Comparison of ENCODE assay signal across 23 mouse cellular contexts in the genomic region with DNA sequence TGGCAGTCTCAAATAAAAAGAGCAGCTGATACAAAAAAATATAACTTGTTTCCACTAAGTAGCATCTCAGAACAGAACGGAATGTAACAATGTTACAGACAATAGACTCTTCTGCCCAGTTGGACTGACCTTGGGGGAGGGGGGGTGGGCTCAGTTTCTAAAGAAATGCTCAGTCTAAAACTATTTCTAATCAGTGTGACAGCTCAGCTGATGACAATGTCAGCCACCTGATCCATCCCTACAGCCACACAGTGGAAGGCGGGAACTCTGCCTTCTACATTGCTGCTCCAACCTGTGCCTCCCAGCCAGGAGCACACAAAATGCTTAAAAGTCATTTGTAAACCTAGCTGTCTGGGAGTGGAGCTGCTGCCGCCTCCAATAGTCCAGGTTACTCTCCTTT. TPM values are rescaled to one million over a fixed set of nuclear protein-coding genes. Genes with fewer than 3 reads are reported as not detected.
DNase-seq lines count a peak whose midpoint lies in the region; ATAC-seq and TF ChIP-seq lines count a peak whose summit lies in the region.
"Had no signal": no experiment of that assay in that cellular context is flagged by ENCODE, and none has a peak within 500 bp of the region (broad histone marks: within the 10 kb centered on the region; RNA-seq: fewer than 3 reads in every experiment).

No protein-coding gene starts in this region.

- no peak overlapping the region for H3K4me3 ChIP-seq in forebrain, embryonic 14.5 days (ENCODE audit: low read depth, low read length)
- no peak overlapping the region for H3K4me3 ChIP-seq in hindbrain, postnatal 0 days (ENCODE audit: low read length)
- peak overlapping the region; percentile 38; the same call in 1 of the 2 replicates for H3K4me3 ChIP-seq in neural tube, embryonic 15.5 days (replicated peaks)
- H3K4me3 ChIP-seq in intestine, embryonic 16.5 days (ENCODE audit: low read length), result no peak overlapping the region
- H3K4me3 ChIP-seq: embryonic facial prominence, embryonic 15.5 days; heart, adult 2 months; limb, embryonic 15.5 days had no signal

- H3K4me1 ChIP-seq in forebrain, embryonic 14.5 days (ENCODE audit: control insufficient read depth, insufficient read depth, low read length), result no peaks in the 10 kb centered on the region
- no peaks in the 10 kb centered on the region for H3K4me1 ChIP-seq in hindbrain, postnatal 0 days (ENCODE audit: insufficient read depth, low read length)
- peaks cover 25% of the 10 kb centered on the region for H3K4me1 ChIP-seq in neural tube, embryonic 15.5 days
- no peaks in the 10 kb centered on the region for H3K4me1 ChIP-seq in intestine, embryonic 16.5 days (ENCODE audit: control insufficient read depth, insufficient read depth, low read length)

- H3K9ac ChIP-seq in forebrain, embryonic 14.5 days (ENCODE audit: low read length), result peak overlapping the region; percentile 62
- no peak overlapping the region for H3K9ac ChIP-seq in hindbrain, postnatal 0 days (replicated peaks; ENCODE audit: low read length)
- no peak overlapping the region for H3K9ac ChIP-seq in neural tube, embryonic 15.5 days (replicated peaks)
- H3K9ac ChIP-seq in intestine, embryonic 16.5 days (ENCODE audit: low read depth, low read length), result no peak overlapping the region
- H3K9ac ChIP-seq: embryonic facial prominence, embryonic 15.5 days; limb, embryonic 15.5 days; liver, postnatal 0 days had no signal

- WGBS in forebrain, embryonic 14.5 days, result 53% methylated on average over 3 of the region's 3 CpGs
- WGBS in hindbrain, postnatal 0 days, result 19% methylated on average over 3 of the region's 3 CpGs
- WGBS in neural tube, embryonic 15.5 days, result 23% methylated on average over 3 of the region's 3 CpGs
- WGBS in intestine, embryonic 16.5 days, result 53% methylated on average over 3 of the region's 3 CpGs

- no peak for TF ChIP-seq CTCF in hindbrain, postnatal 0 days (IDR thresholded peaks at IDR 0.05; ENCODE audit: low read depth)

- peak overlapping the region; percentile 60 for H3K4me2 ChIP-seq in forebrain, embryonic 14.5 days (ENCODE audit: low read length)
- H3K4me2 ChIP-seq in hindbrain, postnatal 0 days (ENCODE audit: low read depth, low read length), result peak overlapping the region; percentile 65; the same call in 1 of the 2 replicates
- peak overlapping the region; percentile 75 for H3K4me2 ChIP-seq in neural tube, embryonic 15.5 days
- H3K4me2 ChIP-seq in intestine, embryonic 16.5 days (ENCODE audit: low read depth, low read length), result no peak overlapping the region
- H3K4me2 ChIP-seq: embryonic facial prominence, embryonic 15.5 days; limb, embryonic 15.5 days had no signal

- no peaks in the 10 kb centered on the region for H3K9me3 ChIP-seq in forebrain, embryonic 14.5 days (replicated peaks; ENCODE audit: control insufficient read depth, low read length)
- H3K9me3 ChIP-seq in hindbrain, postnatal 0 days (ENCODE audit: low read length), result no peaks in the 10 kb centered on the region
- no peaks in the 10 kb centered on the region for H3K9me3 ChIP-seq in neural tube, embryonic 15.5 days (replicated peaks)
- no peaks in the 10 kb centered on the region for H3K9me3 ChIP-seq in intestine, embryonic 16.5 days (ENCODE audit: control insufficient read depth, low read length)
- H3K9me3 ChIP-seq: embryonic facial prominence, embryonic 15.5 days; limb, embryonic 15.5 days had no signal

- peak; percentile 39 for DNase-seq in embryo, embryonic 10 days (ENCODE audit: low spot score)
- no peak for DNase-seq in embryo, embryonic 11 days
- no peak for DNase-seq in forebrain, embryonic 14.5 days (ENCODE audit: low spot score)
- DNase-seq in hindbrain, postnatal 0 days (ENCODE audit: low spot score), result peak; percentile 33
- no peak for DNase-seq in spleen, adult 18-20 months
- no peak for DNase-seq in adrenal gland, adult 18-20 months (ENCODE audit: low spot score in 2 of 2)
- DNase-seq: cerebellum, adult 18-20 months; gastrocnemius, postnatal 10 days; heart, adult 2 months; liver, postnatal 0 days; lung, postnatal 36 days; right cerebral cortex, postnatal 25 days had no signal

- H3K36me3 ChIP-seq in forebrain, embryonic 14.5 days (ENCODE audit: control insufficient read depth, insufficient read depth, low read length), result peaks cover 21% of the 10 kb centered on the region
- H3K36me3 ChIP-seq in hindbrain, postnatal 0 days (ENCODE audit: insufficient read depth, low read length), result no peaks in the 10 kb centered on the region; the same call in 1 of the 2 replicates
- peaks cover 8% of the 10 kb centered on the region for H3K36me3 ChIP-seq in neural tube, embryonic 15.5 days
- no peaks in the 10 kb centered on the region for H3K36me3 ChIP-seq in intestine, embryonic 16.5 days (ENCODE audit: control insufficient read depth, insufficient read depth, low read length)

- ATAC-seq in forebrain, embryonic 14.5 days, result no peak
- ATAC-seq in hindbrain, postnatal 0 days, result no peak
- ATAC-seq in neural tube, embryonic 15.5 days (ENCODE audit: low FRiP score), result no peak
- ATAC-seq in intestine, embryonic 16.5 days, result no peak
- ATAC-seq: activated CD4-positive, CD25-positive, alpha-beta regulatory T cell, adult 4 months; liver, postnatal 0 days had no signal

- no peak overlapping the region for H3K27ac ChIP-seq in forebrain, embryonic 14.5 days (ENCODE audit: low read depth, low read length)
- peak overlapping the region; percentile 41; the same call in 1 of the 2 replicates for H3K27ac ChIP-seq in hindbrain, postnatal 0 days
- H3K27ac ChIP-seq in neural tube, embryonic 15.5 days (replicated peaks), result peak overlapping the region; percentile 75
- H3K27ac ChIP-seq in intestine, embryonic 16.5 days (ENCODE audit: low read length), result no peak overlapping the region
- H3K27ac ChIP-seq: embryonic facial prominence, embryonic 15.5 days; heart, adult 2 months; kidney, postnatal 0 days; limb, embryonic 15.5 days had no signal

- no peaks in the 10 kb centered on the region for H3K27me3 ChIP-seq in forebrain, embryonic 14.5 days (replicated peaks; ENCODE audit: control insufficient read depth, insufficient read depth, low read length)
- H3K27me3 ChIP-seq in hindbrain, postnatal 0 days (ENCODE audit: insufficient read depth, low read length), result no peaks in the 10 kb centered on the region
- no peaks in the 10 kb centered on the region for H3K27me3 ChIP-seq in neural tube, embryonic 15.5 days (replicated peaks)
- no peaks in the 10 kb centered on the region for H3K27me3 ChIP-seq in intestine, embryonic 16.5 days (replicated peaks; ENCODE audit: control insufficient read depth, insufficient read depth, low read length)
- H3K27me3 ChIP-seq: CH12.LX; embryonic facial prominence, embryonic 15.5 days; limb, embryonic 15.5 days had no signal

RNA-seq across cellular contexts. Expression of a gene that starts 5.5 kb away (rescaled TPM):
- polyA plus RNA-seq in forebrain, embryonic 14.5 days (2014; fragmentation: Nextera tagmentation; extraction: Ambion mirVana), result not detected in 2 replicates
- 1,661 and 1,767 TPM in 2 replicates for total RNA-seq in hindbrain, postnatal 0 days (2014; rRNA removed)
- not detected in 2 replicates for polyA plus RNA-seq in hindbrain, postnatal 0 days (2015; fragmentation: Nextera tagmentation; extraction: Ambion mirVana)
- polyA plus RNA-seq in neural tube, embryonic 15.5 days (2015; fragmentation: Nextera tagmentation; extraction: Ambion mirVana), result not detected in 2 replicates
- total RNA-seq in adrenal gland, adult 18-20 months (2021), result not detected
- polyA plus RNA-seq in intestine, embryonic 16.5 days (2015; fragmentation: Nextera tagmentation; extraction: Ambion mirVana), result not detected in 2 replicates
- total RNA-seq: gastrocnemius, postnatal 10 days; heart, adult 2 months; left cerebral cortex, adult 8-10 months had no signal
- polyA plus RNA-seq: activated CD4-positive, CD25-positive, alpha-beta regulatory T cell, adult 4 months; embryonic facial prominence, embryonic 15.5 days; heart, embryonic 16.5 days; intestine, embryonic 14.5 days; kidney, postnatal 0 days; limb, embryonic 15.5 days; liver, postnatal 0 days; thymus, postnatal 0 days had no signal

RNA-seq across cellular contexts. Expression of a gene that starts 5.6 kb away (rescaled TPM):
- 18,182 and 18,289 TPM in 2 replicates for polyA plus RNA-seq in forebrain, embryonic 14.5 days (2014; fragmentation: Nextera tagmentation; extraction: Ambion mirVana)
- total RNA-seq in hindbrain, postnatal 0 days (2014; rRNA removed), result 18,723 and 19,179 TPM in 2 replicates
- polyA plus RNA-seq in hindbrain, postnatal 0 days (2015; fragmentation: Nextera tagmentation; extraction: Ambion mirVana), result 11,647 and 12,500 TPM in 2 replicates
- polyA plus RNA-seq in neural tube, embryonic 15.5 days (2015; fragmentation: Nextera tagmentation; extraction: Ambion mirVana), result 10,639 and 13,509 TPM in 2 replicates
- 100 to 1,000 TPM in 1 of 2 experiments, 10 to 100 TPM in 1; 74.3 to 169 TPM for total RNA-seq in adrenal gland, adult 18-20 months (2021)
- 816 and 895 TPM in 2 replicates for polyA plus RNA-seq in intestine, embryonic 16.5 days (2015; fragmentation: Nextera tagmentation; extraction: Ambion mirVana)

RNA-seq across cellular contexts. Expression of a gene that starts 13.5 kb away (rescaled TPM):
- 1,499 and 1,719 TPM in 2 replicates for polyA plus RNA-seq in forebrain, embryonic 14.5 days (2014; fragmentation: Nextera tagmentation; extraction: Ambion mirVana)
- total RNA-seq in hindbrain, postnatal 0 days (2014; rRNA removed), result 3,512 and 3,813 TPM in 2 replicates
- polyA plus RNA-seq in hindbrain, postnatal 0 days (2015; fragmentation: Nextera tagmentation; extraction: Ambion mirVana), result 1,613 and 1,711 TPM in 2 replicates
- polyA plus RNA-seq in neural tube, embryonic 15.5 days (2015; fragmentation: Nextera tagmentation; extraction: Ambion mirVana), result 1,446 and 1,534 TPM in 2 replicates
- total RNA-seq in adrenal gland, adult 18-20 months (2021), result 100 to 1,000 TPM; 193 to 255 TPM
- 1,159 and 1,322 TPM in 2 replicates for polyA plus RNA-seq in intestine, embryonic 16.5 days (2015; fragmentation: Nextera tagmentation; extraction: Ambion mirVana)

RNA-seq across cellular contexts. Expression of a gene that starts 29.9 kb away (rescaled TPM):
- 10.9 TPM in 2 replicates for polyA plus RNA-seq in forebrain, embryonic 14.5 days (2014; fragmentation: Nextera tagmentation; extraction: Ambion mirVana)
- 28.7 and 51.0 TPM in 2 replicates for total RNA-seq in hindbrain, postnatal 0 days (2014; rRNA removed)
- polyA plus RNA-seq in hindbrain, postnatal 0 days (2015; fragmentation: Nextera tagmentation; extraction: Ambion mirVana), result 20.0 and 20.9 TPM in 2 replicates
- polyA plus RNA-seq in neural tube, embryonic 15.5 days (2015; fragmentation: Nextera tagmentation; extraction: Ambion mirVana), result 27.9 and 28.6 TPM in 2 replicates
- total RNA-seq in adrenal gland, adult 18-20 months (2021), result 10 to 100 TPM; 12.1 to 14.0 TPM
- polyA plus RNA-seq in intestine, embryonic 16.5 days (2015; fragmentation: Nextera tagmentation; extraction: Ambion mirVana), result 20.4 and 23.6 TPM in 2 replicates

RNA-seq across cellular contexts. Expression of a gene that starts 49.5 kb away (rescaled TPM):
- polyA plus RNA-seq in forebrain, embryonic 14.5 days (2014; fragmentation: Nextera tagmentation; extraction: Ambion mirVana), result 0.18 and 0.36 TPM in 2 replicates
- 0.29 and 0.68 TPM in 2 replicates for total RNA-seq in hindbrain, postnatal 0 days (2014; rRNA removed)
- 0.85 and 1.0 TPM in 2 replicates for polyA plus RNA-seq in hindbrain, postnatal 0 days (2015; fragmentation: Nextera tagmentation; extraction: Ambion mirVana)
- polyA plus RNA-seq in neural tube, embryonic 15.5 days (2015; fragmentation: Nextera tagmentation; extraction: Ambion mirVana), result 2.5 and 3.2 TPM in 2 replicates
- 1 to 10 TPM in 1 of 2 experiments, under 1 TPM in 1; 0.86 to 2.1 TPM for total RNA-seq in adrenal gland, adult 18-20 months (2021)
- 0.83 and 1.6 TPM in 2 replicates for polyA plus RNA-seq in intestine, embryonic 16.5 days (2015; fragmentation: Nextera tagmentation; extraction: Ambion mirVana)
- total RNA-seq: CH12.LX had no signal
- polyA plus RNA-seq: liver, postnatal 0 days had no signal

Comparison
In these comparisons a context has a peak if more than half of its experiments do, and no peak if none do; other contexts are left out.
1. DNase-seq: peak in embryo, embryonic 10 days (single experiment) and hindbrain, postnatal 0 days (single experiment); none in embryo, embryonic 11 days (single experiment), forebrain, embryonic 14.5 days (single experiment), spleen, adult 18-20 months (0 of 2) and adrenal gland, adult 18-20 months (0 of 2).
2. H3K27ac ChIP-seq: peak in hindbrain, postnatal 0 days (single experiment) and neural tube, embryonic 15.5 days (single experiment); none in forebrain, embryonic 14.5 days (single experiment) and intestine, embryonic 16.5 days (single experiment).
3. RNA of a gene that starts 5.6 kb away (polyA plus RNA-seq): 18,182 to 18,289 TPM in forebrain, embryonic 14.5 days, 10,639 to 13,509 TPM in neural tube, embryonic 15.5 days and 11,647 to 12,500 TPM in hindbrain, postnatal 0 days; 816 to 895 TPM in intestine, embryonic 16.5 days; every median in the first group is over 10 times any median in the second.